Mouse (Mus musculus): Measurements from ENCODE around the gene Tepsin.

Gene Tepsin

DNA sequence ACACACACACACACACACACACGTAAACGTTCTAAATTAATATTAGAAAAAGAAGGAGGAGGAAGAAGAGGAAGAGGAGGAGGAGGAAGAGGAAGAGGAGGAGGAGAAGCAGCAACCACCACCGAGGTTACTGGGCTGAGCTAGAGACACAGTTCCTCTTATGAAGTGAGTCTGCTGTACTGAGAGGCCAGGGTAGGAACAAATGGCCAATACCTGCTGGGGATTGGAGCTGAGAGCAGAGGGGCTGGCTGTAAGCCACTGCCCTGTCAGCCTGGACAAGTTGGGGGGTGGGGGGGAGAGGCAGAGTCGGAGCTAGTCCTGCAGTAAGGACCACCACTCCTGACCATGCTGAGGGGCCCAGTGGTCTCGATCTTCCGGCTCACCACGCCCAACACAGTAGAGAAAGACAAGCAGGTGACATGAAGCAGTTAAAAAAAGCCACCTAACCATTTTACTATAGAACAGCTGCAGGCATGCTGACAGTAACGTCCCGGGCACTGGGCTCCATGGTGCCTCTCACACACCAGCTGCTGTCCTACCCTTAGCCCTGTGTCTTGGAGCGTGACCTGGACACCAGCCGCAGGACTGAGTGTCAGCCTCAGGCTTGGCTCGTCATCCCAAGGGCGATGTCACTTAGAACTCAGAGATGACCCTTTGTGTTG is 34.4 kb downstream of the Tepsin start:
- DNase-seq (ENCODE audit: low read depth, low spot score), result no peak

DNA sequence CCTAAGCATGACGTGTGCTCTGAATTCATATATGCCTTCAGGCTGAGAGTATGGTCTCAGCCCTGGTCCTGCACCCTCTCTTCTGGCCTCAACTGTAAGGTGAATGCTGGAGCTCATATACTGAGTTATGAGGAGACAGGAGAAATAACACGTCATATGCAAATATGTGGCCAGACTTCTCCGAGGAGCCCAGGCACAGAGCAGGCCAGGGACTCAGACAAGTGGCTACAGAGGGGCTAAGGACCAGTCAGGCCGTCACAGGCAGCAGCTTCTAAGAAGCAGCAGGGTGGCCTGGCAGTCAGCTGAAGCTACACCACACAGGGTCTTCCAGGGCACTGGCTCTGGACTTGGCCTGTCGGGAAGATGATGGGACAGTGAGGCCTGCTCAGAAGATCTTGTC is 35.2 kb downstream of the Tepsin start:
- DNase-seq (ENCODE audit: low read depth, low spot score), result no peak

GRCm38 (mm10) chr11:120060634-120061033 is 37.9 kb downstream of the Tepsin start:
- DNase-seq (ENCODE audit: low read depth, low spot score), result no peak

GRCm38 (mm10) chr11:120055953-120056732 is 42.4 kb downstream of the Tepsin start:
- DNase-seq (ENCODE audit: low read depth, low spot score), result no peak

- no peak for DNase-seq (ENCODE audit: low read depth, low spot score)
Measured at GRCm38 (mm10) chr11:120053846-120054245, 44.7 kb downstream of the Tepsin start.

DNA sequence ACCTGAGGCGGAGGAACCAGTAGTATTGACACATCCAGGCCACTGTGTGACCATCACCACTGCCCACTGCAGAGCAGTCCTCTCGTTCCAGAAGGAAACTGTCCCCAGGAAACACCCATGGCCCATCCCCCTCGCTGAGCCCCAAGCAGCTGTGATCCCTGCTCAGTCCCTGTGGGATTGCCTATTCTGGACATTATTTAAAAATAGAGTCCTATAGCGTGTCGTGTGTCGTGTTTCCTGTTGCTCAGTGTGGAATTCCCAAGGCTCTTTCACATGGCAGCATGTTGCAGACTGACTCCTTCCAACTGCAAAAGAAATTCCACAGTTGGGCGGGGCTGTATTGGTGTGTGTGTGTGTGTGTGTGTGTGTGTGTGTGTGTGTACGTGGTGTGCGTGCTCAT is 46.3 kb downstream of the Tepsin start:
- DNase-seq (ENCODE audit: low read depth, low spot score), result no peak

- DNase-seq (ENCODE audit: low read depth, low spot score), result no peak
Measured at GRCm38 (mm10) chr11:120051124-120051811, 47.3 kb downstream of the Tepsin start.

DNA sequence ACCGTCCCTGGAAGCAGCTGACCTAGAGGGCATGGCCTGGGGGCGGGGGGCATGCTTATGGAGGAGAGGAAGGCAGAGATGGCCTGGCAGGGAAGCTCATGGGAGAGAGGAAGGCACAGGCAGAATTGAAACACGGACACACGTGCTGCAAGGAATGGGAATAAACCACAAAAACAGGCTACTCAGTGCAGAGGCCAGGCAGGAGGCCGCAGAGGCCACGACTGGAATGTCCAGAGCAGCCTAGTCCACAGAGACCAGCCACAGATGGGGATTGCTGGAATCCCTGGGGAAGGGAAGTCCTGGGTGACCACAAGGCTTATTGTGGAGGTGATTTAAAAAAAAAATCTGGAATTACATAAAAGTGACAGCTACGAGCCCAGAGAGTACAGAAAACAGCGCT is 49.5 kb downstream of the Tepsin start:
- no peak for DNase-seq (ENCODE audit: low read depth, low spot score)

DNA sequence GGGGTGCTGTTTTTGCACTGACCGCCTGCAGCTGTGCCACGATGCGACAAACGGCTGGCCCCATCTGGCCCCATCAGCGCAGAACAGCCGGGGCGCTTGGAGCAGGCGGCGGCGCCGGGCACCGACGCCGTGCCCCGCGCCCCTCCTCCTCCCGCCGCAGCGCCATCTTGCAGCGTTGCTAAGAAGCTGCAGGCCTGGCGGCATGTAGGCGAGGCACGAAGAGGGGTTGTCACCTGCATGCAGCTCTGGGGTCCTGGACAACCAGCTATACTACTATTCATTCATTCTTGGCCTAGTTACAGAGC is 50.3 kb downstream of the Tepsin start:
- DNase-seq (ENCODE audit: low read depth, low spot score), result no peak

GRCm38 (mm10) chr11:120047531-120048251 is 50.8 kb downstream of the Tepsin start:
- no peak for DNase-seq (ENCODE audit: low read depth, low spot score)

DNA sequence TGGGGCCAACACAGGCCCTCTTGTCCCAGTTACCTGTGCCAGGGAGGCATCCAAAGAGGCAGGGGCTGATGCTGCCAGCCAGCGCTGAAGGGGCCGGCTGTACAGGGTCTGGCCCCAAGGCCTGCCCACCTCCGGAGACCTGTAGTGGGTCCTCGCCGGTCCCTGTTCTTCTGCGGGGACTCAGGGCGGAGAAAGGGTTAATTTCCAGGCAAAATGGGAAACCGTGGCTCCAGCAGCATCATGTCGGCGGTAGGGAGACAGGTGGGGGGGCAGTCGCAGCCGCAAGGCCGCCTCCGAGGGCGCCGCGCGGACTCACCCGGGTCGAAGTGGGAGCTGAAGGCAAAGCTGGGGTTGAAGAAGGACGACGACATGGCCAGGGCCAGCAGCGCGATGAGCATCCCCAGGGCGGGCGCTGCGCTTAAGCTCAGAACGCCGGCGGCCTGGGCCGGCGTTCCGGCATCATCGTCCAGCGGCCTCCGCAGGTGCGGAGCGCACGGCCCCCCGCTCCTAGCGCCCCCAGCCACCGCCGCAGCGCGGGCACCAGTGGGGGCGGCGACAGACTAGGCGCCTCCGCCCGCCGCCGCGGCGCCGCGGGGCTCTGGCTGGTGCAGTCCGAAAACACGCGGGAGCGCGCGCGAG is 51.9 kb downstream of the Tepsin start, which contains the start of gene Aatk:
Gene Aatk, minus strand, starts transcription at position 615 of the 639 bp plus-strand sequence.
- DNase-seq (ENCODE audit: low read depth, low spot score), result no peak

DNA sequence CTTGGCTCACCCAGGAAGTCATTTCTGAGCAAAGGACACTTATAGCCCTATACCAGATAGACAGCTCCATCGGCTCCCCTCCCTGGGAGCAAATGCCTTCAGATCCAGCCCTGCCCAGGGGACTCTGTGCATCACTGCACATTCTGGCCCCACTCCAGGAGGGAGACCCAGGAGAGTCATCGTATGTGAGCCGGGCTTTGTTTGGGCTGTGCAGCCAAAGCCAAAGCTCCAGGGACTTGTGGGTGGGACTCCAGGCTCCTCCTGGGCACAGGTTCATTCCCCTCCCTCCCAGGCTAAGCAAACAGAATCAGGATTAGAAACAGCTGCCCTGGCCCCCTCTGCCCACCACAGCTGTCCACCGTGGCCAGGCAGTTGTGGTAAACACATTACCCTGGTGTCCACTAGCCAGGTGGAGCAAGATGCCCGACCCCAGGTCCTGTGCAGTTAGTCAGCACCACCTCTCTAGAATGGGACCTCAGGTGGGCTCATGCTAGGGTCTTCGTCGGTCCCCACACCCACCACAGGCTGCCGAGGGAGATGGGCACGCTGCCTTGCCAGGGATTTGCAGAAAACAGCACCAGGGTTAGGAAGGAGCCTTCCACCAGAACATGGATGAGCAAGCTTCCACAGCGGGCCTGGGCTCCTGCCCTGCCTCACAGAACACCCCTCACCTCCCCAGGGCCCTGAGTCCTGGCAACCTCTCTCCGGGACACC is 52.5 kb downstream of the Tepsin start:
- no peak for DNase-seq (ENCODE audit: low read depth, low spot score)

- DNase-seq (ENCODE audit: low read depth, low spot score), result no peak
Measured at GRCm38 (mm10) chr11:120045341-120045740, 53.2 kb downstream of the Tepsin start.

GRCm38 (mm10) chr11:120042141-120042838 is 56.2 kb downstream of the Tepsin start:
- no peak for DNase-seq (ENCODE audit: low read depth, low spot score)

DNA sequence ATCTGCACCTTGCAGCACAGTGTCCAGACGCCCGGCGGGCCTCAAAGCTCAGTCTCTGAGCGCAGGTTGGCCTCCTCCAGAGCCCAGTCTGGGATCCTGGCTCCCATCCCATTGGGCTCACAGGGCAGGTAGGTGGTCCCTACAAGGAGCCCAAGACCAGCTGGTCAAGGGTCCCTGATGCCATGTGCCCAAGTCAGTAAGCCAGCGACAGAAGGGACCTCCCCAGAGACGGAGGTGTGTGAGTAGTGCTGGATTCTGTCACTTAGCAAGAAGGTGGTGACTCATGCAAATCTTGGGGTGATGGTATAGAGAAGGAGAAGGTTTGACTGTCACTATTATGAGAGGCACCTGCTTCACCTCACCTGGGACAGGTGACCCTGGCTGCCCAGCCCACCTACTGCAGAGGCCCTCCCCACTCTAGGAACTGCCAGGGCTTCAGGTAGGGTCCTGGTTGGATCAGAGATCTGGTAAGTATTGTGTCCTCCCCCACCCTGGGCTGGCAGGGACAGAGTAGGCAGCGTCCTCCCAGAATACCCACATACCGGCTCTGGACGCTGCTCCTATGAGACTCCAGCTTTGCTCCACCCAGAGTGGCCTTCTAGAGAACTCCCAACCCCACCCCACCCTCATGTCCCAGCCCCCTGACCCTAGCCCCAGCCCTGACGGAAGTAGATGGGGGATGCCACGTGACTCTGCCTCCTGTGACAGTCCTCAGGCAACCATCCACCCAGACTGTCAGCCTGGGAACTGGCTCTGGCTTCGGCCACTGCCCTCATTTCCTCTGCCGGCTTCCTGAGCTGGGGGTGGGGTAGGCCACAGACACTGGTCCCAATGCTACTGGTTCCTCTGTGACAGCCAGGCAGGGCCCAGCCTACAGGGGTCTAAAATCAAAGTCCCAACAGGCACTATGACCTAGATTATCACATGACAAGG is 57.1 kb downstream of the Tepsin start:
- no peak for DNase-seq (ENCODE audit: low read depth, low spot score)
